Mouse (Mus musculus) hindbrain, embryonic 11.5 days (tissue): ENCODE results near the gene Gm8871. TPM values are rescaled to one million over a fixed set of nuclear protein-coding genes. Genes with fewer than 3 reads are reported as not detected.
"Not testable (repeated sequence)": the region's sequence is repeated elsewhere in the genome, so short reads cannot be mapped to it uniquely, and the experiment has no call there.

Experiments
- ATAC-seq: fragments of 200-750 bp; cut with Nextera tagmentation; 2 replicates; pipeline ENCODE4 v1.8.0; 2017; ENCODE audit warnings: mild to moderate bottlenecking, moderate TSS enrichment, moderate library complexity; ENCODE audit not compliant: low FRiP score
- DNase-seq: peaks from one replicate; pipeline ENCODE4 v3.0.0-alpha.2; 2015; ENCODE audit warnings: low spot score
- H3K27ac ChIP-seq: fragments of 300-500 bp; sonication (generic); 2 replicates; pipeline ENCODE4 v1.5.1; 2014; ENCODE audit warnings: mild to moderate bottlenecking, low read depth, low read length
- H3K27me3 ChIP-seq: fragments of 300-500 bp; sonication (generic); 2 replicates; pipeline ENCODE4 v1.6.1; 2014; ENCODE audit warnings: mild to moderate bottlenecking, low read length, moderate library complexity, mixed read lengths; ENCODE audit not compliant: control insufficient read depth, insufficient read depth
- H3K36me3 ChIP-seq: fragments of 300-500 bp; sonication (generic); 2 replicates; pipeline ENCODE4 v1.6.1; 2014; ENCODE audit warnings: mild to moderate bottlenecking, low read length, moderate library complexity, mixed read lengths; ENCODE audit not compliant: control insufficient read depth, insufficient read depth
- H3K4me1 ChIP-seq: fragments of 300-500 bp; sonication (generic); replicated peaks from 2 replicates; pipeline ENCODE4 v1.6.1; 2014; ENCODE audit warnings: low read length, mixed read lengths; ENCODE audit not compliant: control insufficient read depth, insufficient read depth
- H3K4me2 ChIP-seq: fragments of 300-500 bp; sonication (generic); replicated peaks from 2 replicates; pipeline ENCODE4 v1.6.1; 2014; ENCODE audit warnings: mild to moderate bottlenecking, low read depth, low read length
- H3K4me3 ChIP-seq: fragments of 300-500 bp; sonication (generic); 2 replicates; pipeline ENCODE4 v1.5.1; 2014; ENCODE audit warnings: low read depth, low read length
- H3K9ac ChIP-seq: fragments of 300-500 bp; sonication (generic); 2 replicates; pipeline ENCODE4 v1.6.1; 2014; ENCODE audit warnings: low read depth, low read length
- H3K9me3 ChIP-seq: fragments of 300-500 bp; sonication (generic); 2 replicates; pipeline ENCODE4 v1.6.1; 2016; ENCODE audit warnings: low read length; ENCODE audit not compliant: control insufficient read depth
- WGBS: fragments of 180-500 bp; shearing (Covaris S2); extraction: QIAGEN DNeasy Blood & Tissue Kit; methylation state at CpG from one replicate; pipeline ENCODE4 v1.1.7; 2014; 5-methylcytosine and 5-hydroxymethylcytosine counted together
- polyA plus RNA-seq: library from polyadenylated mRNA; unstranded; fragments of >200 nt; fragmentation: Nextera tagmentation; extraction: Ambion mirVana; gene quantifications from 2 replicates; pipeline ENCODE4 v1.2.1, GENCODE M21; 2014

Gm8871 gene
- polyA plus RNA-seq: not detected in 2 replicates

DNA sequence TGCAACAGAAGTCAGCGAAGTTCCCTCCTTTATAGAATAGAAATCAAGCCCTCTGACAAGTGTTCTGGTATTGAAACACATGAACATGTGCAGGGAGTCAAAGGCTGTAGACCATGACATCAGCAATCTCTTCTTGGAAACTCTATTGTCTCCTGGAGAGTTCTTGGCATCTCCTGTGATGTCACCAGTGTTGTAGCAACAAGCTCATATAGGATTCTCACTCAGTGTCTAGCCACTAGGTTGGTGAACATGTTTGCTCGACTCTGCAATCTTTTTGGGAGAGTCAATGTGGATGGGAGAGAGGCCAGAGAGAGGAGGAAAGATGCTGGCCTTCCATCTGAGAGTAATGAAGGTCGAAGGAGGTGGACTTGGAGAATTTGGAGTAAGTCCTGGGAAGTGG lies at the start of gene Gm8871, which contains the start of gene Gm8857:
Gm8871 (plus strand) TSS at position 301 of the 400 bp plus-strand sequence.
Gm8857 (plus strand) TSS at position 303 of the 400 bp plus-strand sequence.
- ATAC-seq, H3K9me3 ChIP-seq: not testable (repeated sequence)
- 62% methylated on average over 2 of the region's 3 CpGs for WGBS

DNA sequence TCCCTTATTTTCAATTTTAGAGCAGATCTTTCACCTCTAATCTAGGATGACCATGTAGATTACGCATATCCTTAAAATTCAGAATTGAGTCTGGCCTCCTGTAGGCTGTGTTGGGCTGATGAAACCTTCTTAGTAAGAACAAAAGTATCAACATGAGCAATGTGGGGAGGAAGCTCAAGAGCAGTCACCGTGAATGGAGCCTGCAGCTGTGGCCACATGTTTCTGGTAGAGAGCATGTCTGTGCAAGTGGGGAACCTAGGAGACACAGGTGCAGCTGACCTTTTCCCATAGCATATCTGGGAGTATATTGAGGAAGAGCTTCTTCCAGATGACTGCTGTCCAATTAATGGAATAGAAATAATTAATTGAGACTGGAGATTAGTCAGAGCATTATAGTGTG lies 5.9 kb downstream of the Gm8871 start:
- not testable (repeated sequence) for H3K27ac ChIP-seq, H3K9me3 ChIP-seq, H3K36me3 ChIP-seq, H3K4me2 ChIP-seq, H3K27me3 ChIP-seq, H3K4me1 ChIP-seq, ATAC-seq, H3K9ac ChIP-seq, H3K4me3 ChIP-seq, DNase-seq
- 86% methylated on average over 2 of the region's 2 CpGs for WGBS

More for the DNA sequence above, at the start of gene Gm8871, which contains the start of gene Gm8857:
- H3K4me1 ChIP-seq, H3K9ac ChIP-seq, H3K4me2 ChIP-seq, H3K36me3 ChIP-seq, H3K27me3 ChIP-seq, DNase-seq, H3K27ac ChIP-seq, H3K4me3 ChIP-seq: not testable (repeated sequence)

DNA sequence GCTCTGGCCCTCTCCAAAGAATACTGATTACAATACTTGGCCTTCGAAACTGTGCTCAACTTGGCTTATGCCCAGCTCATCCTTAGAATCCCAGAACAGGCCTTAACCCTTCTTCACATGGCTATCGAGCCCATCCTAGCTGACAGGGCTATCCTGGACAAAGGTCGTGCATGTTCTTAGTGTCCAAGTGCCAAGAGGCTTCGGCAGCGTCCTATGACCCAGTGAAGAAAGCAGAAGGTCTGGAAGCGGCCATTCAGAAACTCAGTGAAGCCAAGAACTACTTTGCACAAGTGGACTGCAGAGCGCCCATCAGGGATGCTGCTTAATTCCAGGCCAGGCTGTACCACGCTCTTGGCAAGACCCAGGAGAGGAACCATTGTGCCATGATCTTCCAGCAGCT lies 10.5 kb downstream of the Gm8871 start:
- not testable (repeated sequence) for H3K27ac ChIP-seq, H3K4me1 ChIP-seq, H3K27me3 ChIP-seq, ATAC-seq, H3K36me3 ChIP-seq, H3K4me3 ChIP-seq, H3K9me3 ChIP-seq, H3K9ac ChIP-seq, DNase-seq, H3K4me2 ChIP-seq
- 100% methylated on average over 4 of the region's 8 CpGs for WGBS

Other genes with a start within 250 kb of the Gm8871 start
- not detected in 2 replicates for gene Gm8857, start within 50 bp of the Gm8871 start, polyA plus RNA-seq
- not detected in 2 replicates for gene Gm8879, start 179.8 kb downstream of the Gm8871 start, polyA plus RNA-seq
- gene Gm5861, start 235.3 kb downstream of the Gm8871 start, polyA plus RNA-seq: not detected in 2 replicates